Mouse (Mus musculus) right cerebral cortex, postnatal 36 days (tissue): ENCODE data around the gene Gbx1.
A peak's percentile ranks its signal among the peaks of the same experiment; 100 is the strongest.

Source experiments
- DNase-seq, 2 experiments: peaks; one replicate each; pipeline ENCODE4 v3.0.0; 2022; ENCODE audit warnings: low spot score in 2 of 2, mixed read lengths in 1 of 2

Gene Gbx1

DNA sequence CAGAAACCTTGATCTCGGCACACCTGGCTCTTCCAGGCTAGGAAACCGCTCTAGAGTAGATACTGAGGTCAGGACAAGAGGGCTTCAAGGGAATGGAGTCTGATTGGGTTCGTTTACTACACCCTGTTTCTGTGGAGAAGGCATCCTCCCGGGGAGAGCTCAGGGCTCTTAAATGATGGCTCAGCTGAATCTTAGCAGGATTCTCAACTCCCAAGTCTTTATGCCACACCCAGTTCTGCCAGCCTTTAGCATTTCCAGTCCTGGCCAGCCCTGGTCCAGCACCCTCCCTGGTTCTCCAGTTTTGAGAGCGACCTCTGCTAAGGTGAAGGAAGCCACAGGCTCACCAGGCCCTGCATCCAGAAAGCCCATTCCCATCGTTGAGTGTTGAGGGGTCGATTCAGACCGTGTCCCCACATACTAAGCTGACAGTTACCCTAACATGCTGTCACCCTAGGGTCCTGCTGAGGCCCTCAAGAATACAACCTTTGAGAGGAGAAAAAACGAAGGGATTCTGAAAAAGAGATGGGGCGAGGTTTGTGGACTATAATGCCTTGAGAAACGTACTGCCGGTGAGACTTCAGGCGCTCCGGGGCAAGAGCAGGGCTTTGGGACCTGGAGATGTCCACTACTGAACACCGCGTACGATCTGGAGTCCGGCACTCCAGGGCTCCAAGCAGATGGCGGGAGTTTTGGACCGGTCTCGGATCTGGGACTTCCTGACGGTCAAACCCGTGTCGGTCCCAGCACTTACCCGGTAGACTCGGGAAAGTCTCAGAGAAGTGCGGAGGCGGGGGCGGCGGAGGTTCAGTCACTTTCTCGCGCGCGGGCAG, 1.4 kb downstream of the Gbx1 start:
- no peak for DNase-seq

DNA sequence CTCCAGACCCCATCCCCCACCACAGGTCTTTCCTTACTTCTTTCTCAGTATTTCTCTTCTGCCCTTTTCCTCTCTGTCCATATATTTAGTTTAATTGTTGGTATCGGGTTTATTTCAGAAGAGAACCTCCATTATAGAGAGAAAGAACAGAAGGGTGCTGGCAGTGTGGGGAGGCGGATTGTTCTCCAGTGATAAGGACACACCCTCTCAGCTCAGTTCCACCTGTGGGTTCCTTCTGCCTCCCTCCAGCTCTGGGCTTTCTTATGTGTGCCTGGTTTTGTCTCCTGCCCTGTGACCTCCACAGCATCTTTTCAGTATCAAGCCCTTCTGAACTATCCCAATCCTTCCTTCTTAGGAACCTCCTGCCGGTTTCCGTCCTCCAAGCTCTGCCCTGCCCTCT, 2.5 kb downstream of the Gbx1 start:
- DNase-seq, result no peak

DNA sequence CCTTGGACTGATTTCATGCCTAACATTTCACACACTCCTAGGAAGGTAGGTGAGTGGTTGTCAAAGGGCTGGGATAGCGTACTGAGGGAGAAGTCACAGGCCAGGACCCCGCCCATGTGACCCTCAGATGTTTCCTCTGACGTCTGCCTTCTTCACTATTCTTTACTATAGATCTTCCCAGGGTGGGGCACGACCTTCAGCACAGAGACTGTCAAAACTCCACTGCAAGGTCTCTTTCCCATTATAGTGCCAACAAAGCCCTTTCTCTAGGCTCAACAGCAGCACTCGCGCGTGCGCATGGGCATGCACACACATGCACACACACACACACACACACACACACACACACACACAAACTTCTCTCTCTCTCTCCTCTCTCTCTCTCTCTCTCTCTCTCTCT, 3.2 kb downstream of the Gbx1 start:
- DNase-seq, result no peak

DNA sequence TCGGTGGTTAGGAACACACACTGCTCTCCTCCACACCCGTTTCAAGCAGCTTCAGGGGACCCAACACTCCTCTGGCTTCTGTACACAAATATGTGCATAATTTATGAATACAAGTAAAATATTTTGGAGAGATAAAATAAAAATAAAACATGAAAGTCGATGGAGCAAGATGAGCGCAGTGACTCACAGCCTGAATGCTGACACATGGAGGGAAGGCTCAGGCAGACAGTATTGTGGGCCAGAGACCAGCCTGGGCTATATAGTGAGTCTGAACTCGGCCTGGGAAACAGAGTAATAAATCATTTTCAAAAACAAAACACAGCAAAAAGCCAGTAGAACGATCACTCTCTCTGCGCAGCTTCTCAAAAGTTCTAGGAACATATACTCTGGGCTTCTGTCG, 5.6 kb downstream of the Gbx1 start:
- DNase-seq, result no peak

DNA sequence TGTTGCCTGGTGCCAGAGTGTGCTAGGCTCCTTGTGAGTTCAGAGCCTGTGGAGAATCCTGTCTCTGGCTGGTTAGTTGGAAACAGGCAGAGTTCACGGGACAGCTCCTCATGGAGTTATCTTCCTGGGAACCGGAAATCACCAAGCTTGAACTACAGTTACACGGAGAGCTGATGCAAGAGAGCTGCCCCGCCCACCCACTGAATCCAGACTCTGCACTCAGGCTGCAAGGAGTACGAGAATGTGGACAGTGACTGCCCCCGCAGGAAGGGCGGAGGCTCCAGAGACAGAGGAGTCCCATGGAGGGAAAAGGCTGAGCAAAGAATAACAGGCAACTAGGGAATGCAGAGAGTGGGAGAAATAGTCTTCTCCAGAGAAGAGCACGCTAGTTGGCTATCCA, 14.7 kb downstream of the Gbx1 start:
- DNase-seq, result no peak

DNA sequence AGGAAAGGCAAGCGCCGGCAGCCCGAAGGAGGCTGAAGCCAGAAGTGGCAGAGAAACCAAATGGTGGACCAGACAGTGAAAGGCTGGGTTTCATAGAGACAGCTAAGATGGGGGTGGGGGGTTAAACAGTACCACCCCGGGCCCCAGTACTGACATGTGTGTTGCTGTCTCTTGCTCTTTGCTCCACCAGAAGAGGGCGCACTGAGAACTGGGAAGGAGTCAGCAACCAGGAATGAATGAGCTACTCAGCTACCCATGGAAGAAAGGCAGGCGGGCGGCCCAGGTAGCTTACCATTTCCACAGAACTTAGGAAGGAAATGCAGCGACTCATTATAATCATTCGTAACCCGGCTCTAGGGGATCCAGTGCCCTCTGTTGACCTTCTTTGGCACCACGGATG, 16.4 kb downstream of the Gbx1 start:
- DNase-seq, result no peak

DNA sequence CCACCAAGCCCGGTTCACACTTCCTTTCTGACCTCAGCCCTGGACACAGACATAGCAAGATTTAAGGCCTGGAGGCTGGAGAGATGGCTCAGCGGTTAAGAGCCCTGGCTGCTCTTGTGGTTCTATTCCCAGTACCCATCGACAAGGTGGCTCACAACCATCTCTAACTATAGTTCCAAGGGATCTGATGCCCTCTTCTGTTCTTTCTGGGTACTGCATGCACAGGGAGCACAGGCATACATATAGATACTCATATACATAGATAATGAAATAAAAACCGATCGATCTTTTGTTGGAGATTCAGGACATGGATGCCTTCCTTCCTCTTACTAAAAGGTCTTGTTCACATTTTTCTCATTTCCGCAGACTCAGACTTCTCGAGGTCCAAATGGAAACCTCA, 18.6 kb downstream of the Gbx1 start:
- no peak for DNase-seq

DNA sequence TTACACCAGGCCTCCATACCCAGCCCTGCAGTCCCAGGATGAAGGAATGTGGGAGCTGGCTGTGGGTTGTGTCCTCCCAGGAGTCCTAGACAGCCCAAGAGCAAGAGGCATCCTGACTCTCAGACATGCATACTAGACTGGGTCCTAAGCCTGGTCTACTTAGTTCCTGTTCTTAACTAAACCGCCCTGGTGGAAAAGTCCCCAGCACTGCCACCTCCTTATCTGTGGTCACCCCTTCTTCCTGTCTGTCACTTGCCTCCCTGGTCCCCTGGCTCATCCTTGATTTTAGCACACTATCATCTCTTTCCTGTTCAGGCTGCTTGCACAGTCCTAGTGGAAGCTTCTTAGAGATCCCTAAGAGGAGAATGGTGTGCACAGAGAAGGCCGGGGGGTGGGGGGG, 21.5 kb downstream of the Gbx1 start:
- no peak for DNase-seq

DNA sequence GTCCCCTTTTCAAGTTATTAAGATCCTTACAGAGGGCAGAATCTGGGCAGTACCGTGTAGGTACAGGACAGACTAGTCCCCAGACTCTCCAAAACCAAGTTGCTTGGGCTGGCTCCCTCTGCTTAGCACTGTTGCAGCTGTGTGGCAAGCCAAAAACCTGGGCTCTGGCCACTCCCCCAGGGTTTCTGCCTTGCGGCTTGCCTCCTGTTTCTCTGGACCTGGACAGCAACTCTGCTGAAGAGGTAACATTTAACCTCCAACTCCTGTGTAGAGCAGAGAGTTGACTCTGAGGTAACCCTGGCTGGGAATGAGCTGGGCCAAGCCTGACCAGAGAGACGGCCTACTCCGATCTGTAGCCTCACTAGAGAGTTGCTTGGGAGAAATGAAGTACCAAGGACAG, 24.2 kb downstream of the Gbx1 start:
- no peak for DNase-seq

DNA sequence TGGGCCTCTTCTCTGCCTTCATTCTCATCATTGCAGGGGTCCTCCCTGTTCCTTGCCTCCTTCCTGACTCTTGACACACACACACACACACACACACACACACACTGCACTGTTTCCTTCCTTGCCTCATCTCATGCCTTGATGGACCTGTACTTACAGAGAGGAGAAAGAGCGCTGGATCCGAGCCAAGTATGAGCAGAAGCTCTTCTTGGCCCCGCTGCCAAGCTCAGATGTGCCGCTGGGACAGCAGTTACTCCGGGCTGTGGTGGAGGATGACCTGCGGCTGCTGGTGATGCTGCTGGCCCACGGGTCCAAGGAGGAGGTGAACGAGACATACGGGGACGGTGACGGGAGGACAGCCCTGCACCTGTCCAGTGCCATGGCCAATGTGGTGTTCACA, 26.2 kb downstream of the Gbx1 start:
- DNase-seq, result no peak

DNA sequence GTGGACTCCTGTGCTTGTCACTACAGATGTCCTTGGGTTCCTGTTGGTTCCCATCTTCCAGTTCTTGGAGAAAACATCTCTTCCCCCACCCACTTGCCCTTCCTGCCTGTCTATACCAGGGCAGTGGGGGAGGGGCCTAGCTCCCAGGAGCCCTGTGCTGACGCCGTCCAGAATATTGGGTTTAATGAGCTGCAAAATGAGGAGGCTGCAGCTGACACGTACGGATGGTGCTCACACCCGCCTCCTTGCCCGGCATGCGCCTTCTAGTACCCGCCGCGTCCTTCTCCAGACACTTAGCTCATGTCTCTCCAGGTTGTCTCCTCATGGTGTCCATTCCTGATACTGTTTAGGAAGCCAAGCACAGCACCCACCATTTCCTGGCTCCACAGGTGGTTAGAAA, 27.9 kb downstream of the Gbx1 start:
- peak in 1 of 2 experiments; percentile 47 for DNase-seq

DNA sequence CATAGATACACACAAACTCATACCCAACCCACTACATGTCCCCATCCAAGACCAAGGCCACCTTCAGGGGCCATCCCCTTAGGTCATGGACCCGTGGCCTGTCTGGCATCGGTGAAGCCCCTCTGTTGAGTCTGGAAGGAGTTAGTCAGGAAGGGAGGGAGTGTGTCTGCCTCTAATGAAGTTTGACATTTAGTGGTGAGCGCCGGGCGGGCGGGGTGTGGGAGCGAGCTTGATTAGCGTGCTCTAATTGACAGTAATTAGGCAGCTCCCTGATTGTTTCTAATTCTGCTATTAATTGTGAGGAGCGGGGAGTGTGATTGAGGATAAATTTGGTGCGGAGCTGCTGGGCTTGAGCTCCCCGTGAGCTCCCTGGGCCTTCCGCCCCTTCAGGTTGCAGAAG, 29.5 kb downstream of the Gbx1 start:
- DNase-seq, result no peak

DNA sequence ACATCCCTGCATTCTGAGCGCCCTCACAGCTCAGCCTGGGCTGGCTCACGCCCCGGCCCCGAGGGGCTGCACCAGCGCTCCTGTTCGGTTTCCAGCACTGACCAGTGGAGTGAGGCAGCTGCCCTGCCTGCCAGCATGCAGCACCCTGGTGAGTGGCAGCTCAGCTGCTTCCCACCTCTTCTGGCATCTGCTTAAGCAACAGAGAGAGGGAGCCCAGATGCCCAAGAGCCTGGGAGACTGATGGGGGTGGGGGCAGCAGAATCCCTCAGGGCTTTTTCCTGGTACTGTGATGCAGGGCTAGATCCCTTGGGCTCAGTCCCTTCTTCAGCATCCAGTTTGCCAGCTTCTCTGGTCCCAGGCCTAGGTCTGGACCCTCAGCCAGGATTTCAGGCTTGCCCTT, 30.2 kb downstream of the Gbx1 start:
- no peak for DNase-seq

DNA sequence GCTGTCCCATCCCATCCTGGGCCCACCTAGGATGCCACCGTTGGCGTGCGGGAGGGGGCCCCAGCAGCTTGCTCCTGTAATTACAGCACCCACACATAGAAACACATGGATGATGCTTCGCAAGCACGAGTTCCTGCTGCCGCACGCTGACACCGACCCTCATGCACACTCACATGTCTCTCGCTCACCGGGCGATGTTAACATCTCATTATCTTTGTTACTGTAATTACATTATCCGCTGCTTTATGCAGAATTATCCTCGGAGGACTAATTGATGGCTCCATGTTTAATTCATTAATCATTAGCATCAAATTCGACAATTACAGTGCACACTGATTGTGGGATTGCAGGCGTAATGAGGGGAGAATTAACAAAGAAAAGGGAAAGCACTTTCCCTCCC, 32.0 kb downstream of the Gbx1 start:
- DNase-seq, result no peak

DNA sequence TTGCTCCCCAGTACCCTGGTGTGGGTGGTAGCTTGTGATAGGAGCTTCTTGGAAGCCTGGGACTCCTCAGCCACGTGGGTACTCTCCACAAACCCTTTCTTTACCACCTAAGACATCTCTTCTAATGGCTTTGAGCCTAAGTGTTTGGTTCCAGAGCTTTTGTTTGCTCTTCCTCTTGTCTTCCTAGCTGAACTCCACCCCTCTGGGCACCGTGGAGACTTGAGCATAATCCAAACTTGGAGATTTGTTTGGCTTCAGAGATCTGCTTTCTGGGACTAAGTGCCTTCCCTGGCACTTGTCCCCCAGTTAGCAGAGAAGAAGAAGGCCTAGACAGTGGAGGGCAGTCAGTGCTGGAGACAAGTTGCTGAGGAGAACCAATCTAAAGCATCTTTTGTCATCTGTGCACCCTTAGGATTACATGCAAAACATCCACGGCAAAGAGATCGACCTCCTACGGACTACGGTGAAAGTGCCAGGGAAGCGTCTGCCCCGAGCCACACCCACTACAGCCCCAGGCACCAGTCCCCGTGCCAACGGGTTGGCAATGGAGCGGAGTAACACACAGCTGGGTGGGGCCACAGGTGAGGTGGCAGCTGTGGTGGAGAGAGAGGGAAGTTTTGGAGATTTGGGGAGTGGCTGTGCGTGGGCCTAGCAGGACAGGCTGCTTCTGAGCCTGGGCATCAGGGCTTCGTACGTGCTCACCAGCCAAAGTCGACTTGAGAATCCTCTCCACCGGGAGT, 34.3 kb downstream of the Gbx1 start:
- no peak for DNase-seq

DNA sequence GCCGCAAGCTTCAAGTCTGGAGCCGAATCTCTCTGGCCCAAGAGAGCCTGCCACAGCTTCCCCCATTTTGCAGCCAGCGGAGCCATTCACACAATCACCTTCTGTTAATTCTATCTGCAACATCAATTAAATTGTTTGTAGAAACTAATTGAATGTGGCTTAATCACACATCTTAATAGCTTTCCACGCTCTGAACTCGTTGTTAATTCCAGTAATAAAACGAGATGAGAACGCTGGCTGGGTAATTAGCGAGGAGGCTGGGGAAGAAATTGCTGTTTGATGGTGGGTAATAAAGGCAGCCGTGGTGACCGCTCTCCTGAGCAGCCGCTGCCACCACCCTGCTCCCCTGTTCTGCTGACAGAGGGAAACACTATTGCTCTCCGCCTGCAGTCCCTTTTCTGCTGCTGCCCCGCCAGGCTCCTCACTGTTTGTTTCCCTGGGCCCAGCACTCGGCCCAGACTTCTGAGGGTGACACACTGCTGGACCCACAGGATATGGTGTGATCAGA, 36.5 kb downstream of the Gbx1 start:
- DNase-seq, result no peak

DNA sequence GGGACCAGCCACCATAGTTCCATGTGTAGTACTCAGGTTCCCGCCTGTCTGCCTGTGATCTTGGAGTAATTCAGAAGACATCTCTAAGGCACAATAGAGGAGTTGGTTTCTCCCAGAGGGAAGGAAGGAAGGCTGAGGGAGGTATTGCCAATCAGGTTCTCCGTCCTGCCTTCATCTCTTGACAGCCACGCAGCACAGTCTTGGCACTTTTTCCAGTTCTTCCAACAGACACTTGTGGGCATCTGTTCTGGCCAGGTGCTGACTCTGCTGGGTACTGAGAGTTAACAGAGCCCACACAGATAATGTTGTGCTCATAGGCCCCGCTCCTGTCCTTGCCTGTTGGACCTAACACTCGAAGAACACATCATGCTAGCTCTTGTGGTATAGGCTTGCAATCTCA, 40.3 kb downstream of the Gbx1 start:
- DNase-seq, result no peak

DNA sequence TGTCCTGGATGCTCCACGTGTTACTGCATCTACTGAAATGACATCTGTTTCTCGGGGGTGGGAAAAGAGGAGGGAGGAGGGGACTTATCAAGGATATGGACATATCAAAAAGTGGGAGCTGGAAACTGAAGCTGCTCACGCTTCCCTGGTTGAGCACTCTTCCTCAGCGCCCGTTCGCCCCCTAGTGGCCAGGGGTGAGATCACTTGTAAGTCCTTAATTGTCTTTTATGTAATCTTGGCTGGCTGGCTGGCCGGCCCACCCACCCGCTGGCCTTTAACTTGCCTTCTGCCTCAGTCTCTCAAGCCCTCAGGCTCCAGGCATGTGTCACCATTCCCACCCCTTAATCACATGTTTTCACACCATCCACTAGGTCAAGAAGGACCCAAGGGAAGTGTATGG, 40.9 kb downstream of the Gbx1 start:
- peak; percentile 79 to 84 for DNase-seq

DNA sequence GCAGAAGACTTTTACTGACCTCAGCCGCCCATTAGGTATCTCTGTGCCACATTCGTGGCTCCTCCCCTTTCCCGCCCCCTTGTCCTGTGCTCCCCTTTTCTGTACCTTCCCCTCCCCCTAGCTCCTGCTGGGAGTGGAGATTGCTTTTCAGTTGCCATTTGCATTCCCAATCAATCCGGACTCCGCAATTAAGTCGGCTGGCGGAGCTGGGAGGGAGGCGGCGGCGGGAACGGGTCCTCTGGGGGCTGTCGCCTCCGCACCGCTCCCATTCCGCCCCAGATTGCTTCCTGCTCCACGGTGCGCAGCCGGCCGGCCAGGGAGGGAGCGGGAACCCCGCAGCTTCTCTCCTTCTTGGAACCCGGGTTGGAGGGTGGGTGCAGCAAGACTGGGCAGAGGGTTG, 42.0 kb downstream of the Gbx1 start:
- DNase-seq, result no peak

DNA sequence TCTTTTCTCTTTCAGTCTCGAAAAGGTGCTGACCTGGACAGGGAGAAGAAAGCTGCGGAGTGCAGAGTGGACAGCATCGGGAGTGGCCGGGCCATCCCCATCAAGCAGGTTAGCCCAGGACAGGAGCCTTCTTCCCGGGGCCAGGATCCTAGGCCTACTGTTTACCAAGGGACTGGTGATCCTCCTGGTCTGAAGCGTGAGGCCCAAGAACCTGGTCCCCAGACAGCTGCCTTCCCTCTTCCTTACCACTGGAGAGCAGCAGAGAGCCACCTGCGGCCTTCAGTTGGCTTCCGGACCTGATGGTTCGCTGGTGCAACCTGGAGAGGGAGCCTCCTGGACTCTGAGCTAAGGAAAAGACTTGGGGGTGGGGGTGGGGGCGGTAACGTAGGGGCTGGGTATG, 43.7 kb downstream of the Gbx1 start:
- DNase-seq, result peak; percentile 51 to 53

DNA sequence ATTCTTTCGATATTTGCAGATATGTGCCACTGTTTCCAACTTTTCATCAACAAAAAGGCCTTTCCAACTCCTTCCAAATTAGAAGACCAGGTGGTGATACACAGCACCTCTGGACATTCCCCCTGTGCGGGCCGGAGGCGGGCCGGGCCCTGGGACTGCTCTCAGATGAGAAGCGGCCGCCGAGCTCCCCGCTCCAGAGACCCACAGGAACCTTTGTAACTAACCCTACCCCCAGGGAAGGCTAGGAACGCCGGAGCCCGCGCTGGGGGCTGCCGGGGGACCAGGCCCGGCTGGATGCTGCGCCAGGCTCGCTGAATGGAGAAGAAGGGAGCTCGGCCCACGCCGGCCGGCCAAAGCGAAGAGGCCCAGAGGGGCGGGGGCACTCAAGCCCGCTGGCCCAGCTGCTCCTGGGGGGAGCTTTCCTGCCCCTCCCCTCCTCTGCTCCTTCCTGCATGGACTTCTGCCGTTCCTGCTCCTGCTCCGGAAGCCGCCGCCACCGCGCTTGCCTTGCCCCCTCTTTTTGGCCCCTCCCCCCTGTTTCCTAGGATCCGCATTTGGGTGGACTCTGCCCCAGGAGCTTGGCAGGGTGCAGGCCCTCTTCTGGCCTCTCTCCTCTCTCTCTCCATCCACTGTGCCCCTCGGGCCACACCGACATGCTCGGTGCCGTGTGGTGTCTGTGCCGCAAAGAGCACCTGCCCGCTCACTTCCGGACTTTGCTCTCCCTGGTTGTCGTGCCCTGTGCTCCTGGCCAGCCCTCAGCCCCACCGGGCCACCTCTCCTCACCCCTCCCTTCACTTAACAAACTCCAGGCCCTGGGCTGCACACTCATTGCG, 44.5 kb downstream of the Gbx1 start:
- no peak for DNase-seq

DNA sequence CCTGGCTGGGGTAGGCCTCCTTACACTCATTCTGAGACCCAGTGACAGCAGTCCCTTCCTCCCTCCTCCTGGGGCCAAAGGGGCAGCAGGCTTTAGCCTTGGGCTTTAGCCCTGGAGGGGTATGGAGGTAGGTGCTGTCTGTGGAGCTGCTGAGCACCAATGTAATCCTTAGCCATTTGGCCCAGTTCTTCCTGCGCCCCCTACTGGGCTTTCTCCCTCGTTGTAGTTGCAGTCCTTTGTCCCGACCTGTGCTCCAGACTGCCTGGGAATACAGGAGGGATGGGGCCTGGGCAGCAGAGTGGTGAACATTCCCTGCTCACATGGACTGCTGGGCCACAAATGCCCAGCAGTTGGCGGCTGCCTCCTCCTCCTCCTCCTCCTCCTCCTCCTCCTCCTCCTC, 45.4 kb downstream of the Gbx1 start:
- no peak for DNase-seq
